Mouse (Mus musculus): ENCODE data around the gene Paf1.

The Paf1 gene

DNA sequence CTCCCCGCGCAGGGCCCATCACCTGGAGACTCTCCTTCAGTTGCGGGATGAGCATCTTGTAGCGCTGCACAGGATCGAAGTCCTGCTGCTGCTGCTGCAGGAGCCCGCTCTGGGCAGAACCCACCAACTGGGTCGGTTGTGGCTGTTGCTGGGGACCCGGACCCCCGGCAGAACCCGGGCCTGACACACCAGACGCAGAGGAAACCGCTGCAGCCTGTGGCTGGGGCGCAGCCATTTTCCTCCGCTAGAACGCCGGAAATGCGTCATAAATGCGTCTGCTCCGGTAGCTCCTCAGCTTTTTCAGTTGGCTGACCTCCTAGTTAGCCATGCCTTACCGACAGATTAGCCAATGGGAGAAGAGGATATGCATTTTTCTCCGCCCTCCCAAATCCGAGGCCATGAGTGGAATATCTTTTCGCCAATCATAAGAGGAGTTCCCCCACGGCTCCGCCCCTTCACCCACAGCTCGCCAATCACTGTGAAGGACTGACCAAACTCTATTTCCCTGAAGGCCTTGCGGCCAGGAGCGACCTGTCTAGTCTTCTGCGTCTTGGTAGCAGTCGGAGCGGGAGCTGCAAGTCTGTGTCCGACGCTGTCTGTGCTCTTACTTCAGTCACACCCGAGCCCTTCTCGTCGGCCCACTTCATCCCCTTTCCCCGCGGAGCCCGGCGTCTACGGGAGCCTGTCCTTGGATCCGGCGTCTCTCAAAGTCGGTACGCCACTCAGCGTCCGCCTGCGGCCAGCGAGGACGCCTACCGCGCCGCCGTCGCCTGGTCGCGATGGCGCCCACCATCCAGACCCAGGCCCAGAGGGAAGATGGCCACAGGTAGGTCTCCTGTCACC, at the start of gene Paf1, which contains the start of gene Med29:
Gene Paf1 (plus strand): TSS at position 523 of the 843 bp plus-strand sequence.
Gene Med29 (minus strand): TSS at position 280 of the 843 bp plus-strand sequence.
- peak; percentile 86 for DNase-seq (ENCODE audit: low spot score)

GRCm38 (mm10) chr7:28344637-28345036, 48.1 kb upstream of the Paf1 start:
- no peak for DNase-seq (ENCODE audit: low spot score)

DNA sequence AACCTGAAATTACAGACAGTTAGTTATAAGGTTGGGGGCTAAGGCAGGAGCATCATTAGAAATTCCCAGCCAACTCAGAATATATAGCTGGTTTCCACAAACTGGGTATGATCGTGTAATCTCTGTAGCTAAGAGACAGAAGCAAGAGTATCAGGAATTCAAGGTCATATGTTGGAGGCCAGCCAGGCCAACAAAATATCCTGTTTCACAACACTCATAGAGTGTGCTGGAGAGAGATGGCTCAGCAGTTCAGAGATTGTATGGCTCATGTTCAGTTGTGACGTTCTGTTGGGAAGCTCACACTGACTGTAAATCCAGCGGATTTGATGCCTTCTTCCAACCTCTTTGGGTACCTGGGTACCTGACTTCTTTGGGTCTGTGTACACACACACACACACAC, 45.0 kb upstream of the Paf1 start:
- DNase-seq (ENCODE audit: low spot score) = no peak

- DNase-seq (ENCODE audit: low spot score) = no peak
Observed at GRCm38 (mm10) chr7:28348601-28349000, 44.1 kb upstream of the Paf1 start.

DNA sequence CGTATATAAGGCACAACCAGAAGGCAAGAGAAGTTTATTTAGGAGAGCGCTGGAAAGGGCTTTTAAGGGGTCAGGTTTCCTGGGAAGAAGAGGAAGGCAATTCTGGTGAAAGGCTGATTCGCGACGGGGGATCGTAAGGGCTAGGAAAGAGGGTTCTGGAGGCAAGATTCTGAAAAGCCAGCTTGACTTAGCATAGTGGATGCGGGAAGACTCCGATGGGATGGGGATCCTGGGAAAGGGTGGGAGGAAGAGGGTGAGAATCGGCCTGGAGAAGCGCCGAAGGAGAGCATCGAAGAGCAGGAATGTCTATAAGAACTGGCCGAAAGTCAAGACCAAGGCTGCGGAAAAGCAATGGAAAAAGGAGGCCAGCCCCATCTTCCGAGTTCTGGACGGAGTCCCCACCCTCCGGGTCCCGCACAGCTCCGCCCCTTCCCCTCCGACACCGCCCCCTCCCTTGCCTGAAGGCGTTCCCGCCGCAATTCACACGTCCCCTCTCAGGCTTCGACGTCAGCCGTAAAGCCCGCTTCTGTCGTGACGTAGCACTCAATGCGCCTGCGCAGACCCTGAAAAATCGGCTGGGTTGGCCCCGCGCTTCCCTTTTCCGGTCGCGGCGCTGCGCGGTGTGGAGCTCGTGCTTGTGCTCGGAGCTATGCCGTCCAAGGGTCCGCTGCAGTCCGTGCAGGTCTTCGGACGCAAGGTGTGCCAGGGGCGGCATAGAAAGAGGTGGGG, 42.4 kb upstream of the Paf1 start, which contains the start of gene Rps16:
Gene Rps16 (plus strand): TSS at position 498 of the 729 bp plus-strand sequence.
- peak; percentile 98 for DNase-seq (ENCODE audit: low spot score)

DNA sequence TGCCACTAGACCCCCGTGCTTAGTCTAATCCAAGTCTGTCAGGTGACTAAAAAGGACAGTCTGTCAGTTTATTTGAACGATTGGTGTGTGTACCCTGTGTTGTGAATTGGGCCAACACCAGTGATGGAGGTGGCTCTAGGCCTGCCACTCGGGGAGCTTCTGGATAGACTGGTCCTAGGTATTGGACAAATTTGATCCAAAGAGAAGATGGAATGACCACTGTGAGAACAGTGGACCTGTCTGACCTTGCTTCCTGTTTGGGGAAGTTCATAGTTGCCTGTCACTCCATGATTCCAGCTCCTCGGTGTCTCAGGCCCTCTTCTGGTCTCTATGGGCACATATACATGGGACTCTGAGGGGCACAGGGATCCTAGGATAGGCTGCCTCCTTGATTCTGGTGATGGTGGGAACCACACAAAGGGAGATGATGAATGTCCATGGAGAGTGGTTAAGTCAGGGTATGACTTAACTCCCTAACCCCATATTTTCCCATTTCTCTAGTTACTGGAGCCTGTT, 41.0 kb upstream of the Paf1 start:
- no peak for DNase-seq (ENCODE audit: low spot score)

DNA sequence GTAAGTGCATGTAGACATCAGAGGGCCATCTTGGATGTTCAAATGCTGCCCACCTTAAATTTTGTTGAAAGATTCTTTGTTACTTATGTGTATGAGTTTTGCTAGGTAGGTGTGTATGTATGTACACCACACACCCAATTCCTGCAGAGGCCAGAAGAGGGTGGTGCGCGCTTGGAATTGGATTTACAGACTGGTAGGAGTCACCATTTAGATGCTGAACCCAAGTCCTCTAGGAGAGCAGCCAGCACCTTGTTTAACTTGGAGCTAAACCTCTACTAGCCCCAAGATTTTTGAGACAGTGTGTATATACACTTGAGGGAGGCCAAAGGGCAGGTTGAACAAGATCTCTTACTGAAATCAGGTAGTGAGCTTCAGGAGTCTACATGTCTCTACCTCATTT, 39.5 kb upstream of the Paf1 start:
- DNase-seq (ENCODE audit: low spot score) = no peak

DNA sequence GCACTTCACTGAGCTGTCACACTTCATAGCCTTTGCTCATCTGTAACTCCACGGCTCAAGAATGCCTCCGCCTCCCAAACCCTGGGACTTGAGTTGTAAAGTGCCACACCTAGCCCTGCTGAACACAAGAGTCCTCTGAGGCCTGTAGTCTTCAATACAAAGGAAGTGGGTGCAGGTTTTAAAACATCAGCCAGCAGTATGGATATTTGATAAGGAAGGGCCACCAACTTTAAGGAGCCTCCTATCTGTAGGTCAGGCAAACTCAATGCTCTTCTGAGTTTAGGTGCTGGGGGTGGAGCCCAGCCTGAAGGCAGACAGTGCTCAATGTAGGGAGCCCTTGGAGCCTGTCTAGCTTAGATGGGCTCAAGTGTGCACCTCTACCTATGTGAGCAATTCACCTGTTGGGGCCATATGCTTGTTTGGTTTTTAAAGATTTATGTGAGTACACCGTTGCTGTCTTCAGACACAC, 38.6 kb upstream of the Paf1 start:
- no peak for DNase-seq (ENCODE audit: low spot score)

DNA sequence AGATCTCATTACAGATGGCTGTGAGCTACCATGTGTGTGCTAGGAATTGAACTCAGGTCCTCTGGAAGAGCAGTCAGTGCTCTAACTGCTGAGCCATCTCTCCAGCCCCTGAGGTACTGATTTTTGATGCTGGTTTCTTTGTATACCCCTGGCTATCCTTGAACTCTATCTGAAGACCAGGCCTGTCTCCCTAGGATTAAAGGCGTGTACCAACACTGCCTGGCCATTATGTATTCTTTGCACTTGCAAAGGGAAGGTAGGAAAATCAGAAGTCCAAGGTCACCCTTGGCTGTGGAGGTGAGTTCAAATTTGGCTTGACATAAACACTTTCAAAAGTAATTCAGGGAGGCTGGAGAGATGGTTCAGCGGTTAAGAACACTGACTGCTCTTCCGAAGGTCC, 38.2 kb upstream of the Paf1 start:
- DNase-seq (ENCODE audit: low spot score) = no peak

- DNase-seq (ENCODE audit: low spot score) = no peak
Observed at GRCm38 (mm10) chr7:28355221-28355620, 37.5 kb upstream of the Paf1 start.

GRCm38 (mm10) chr7:28356981-28357380, 35.8 kb upstream of the Paf1 start:
- no peak for DNase-seq (ENCODE audit: low spot score)

- no peak for DNase-seq (ENCODE audit: low spot score)
Observed at GRCm38 (mm10) chr7:28357984-28358383, 34.8 kb upstream of the Paf1 start.

DNA sequence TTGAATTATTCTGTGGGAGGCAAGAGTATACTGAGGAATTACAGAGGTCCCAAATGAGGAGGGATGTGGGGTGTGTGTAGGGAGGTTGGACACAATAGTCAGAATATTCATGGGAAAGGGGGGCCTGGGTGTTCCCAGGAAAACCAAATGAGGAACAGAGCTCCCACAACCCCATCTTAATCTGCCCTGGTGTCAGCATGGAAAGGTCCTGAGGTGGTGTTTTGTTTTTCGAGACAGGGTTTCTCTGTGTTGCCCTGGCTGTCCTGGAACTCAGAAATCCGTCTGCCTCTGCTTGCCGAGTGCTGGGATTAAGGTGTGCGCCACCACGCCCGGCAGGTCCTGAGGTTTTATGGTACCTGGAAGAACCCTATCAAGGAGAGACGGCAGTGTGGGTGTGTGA, 34.3 kb upstream of the Paf1 start:
- no peak for DNase-seq (ENCODE audit: low spot score)

- DNase-seq (ENCODE audit: low spot score) = no peak
Observed at GRCm38 (mm10) chr7:28359854-28360253, 32.9 kb upstream of the Paf1 start.

DNA sequence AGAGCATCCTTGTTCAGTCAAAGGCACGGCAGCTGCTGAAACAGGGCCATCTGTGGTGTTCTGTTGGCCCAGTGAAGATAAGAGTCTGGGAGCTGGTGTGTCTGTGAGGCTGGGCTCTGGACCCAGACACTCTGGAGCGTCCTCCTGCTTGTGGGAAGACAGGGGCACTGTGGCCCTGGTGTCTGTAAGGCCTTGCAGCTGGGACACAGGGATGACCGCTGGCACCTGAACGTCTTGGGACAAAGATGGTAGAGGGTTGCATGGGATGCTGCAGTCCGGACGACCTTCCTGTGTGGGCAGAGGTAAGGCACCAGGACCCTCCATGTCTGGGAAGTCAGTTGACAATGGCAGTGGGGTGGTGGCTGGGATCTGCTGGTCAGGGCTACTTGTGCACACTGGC, 32.5 kb upstream of the Paf1 start:
- no peak for DNase-seq (ENCODE audit: low spot score)

DNA sequence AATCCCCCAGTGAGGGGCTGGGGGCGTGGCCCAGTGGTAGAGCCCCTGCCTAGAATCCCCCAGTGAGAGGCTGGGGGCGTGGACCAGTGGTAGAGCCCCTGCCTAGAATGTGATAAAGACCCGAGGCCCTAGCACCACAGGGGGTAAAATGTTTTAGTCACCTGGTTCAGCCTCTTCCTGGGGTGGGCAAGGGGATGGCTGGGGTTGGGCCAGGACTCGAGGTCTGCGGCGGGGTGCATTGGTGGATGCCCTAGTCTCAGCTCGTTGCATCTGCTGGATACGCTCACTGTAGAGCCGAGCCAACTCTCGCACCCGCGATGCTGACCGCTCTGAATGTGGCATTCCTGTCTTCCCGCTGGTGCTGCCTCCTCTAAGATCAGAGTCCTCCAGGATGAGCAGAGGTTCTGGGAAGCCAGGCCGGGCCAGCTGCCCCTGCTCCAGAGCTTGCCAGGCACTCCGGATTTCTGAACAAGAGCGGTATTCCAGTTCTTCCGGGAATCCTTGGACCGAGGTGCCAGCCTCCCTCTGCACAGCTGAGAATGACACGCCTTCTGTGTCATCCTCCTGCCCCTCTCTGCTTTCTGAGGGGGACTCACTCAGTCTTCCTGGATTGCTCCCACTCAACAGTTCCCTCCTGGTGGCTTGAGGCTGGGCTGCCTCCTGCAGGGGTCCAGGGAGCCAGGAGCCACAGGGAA, 31.0 kb upstream of the Paf1 start:
- DNase-seq (ENCODE audit: low spot score) = no peak

GRCm38 (mm10) chr7:28362441-28363060, 30.2 kb upstream of the Paf1 start:
- no peak for DNase-seq (ENCODE audit: low spot score)

DNA sequence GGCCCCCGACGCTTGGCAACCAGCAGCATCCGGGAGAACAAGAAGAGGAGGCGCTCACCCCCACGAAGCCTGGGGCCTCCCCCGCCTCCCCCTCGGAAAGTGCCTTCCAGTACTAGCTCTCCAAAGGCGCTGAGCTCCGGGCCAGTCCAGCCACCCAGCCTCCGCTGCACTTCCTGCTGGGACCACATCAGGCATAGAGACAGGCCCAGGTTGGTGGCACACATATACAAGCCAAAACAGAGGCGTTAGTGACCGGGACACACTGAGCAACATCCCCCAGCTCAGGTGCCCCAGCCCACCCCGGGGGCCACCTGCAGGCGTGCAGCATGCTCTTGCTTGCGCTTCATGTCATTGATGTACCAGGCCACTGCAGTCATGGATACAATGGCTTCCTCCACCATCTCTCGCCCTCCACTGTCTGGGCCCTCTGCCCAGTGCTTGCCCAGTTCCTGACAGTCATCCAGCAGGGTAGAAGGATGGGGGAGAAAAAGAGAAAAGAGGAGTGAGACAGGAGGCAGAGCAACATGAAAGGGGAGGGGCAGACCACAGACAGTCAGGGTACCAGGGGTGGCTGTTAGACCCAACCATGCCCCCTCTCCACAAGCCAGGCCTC, 25.0 kb upstream of the Paf1 start:
- no peak for DNase-seq (ENCODE audit: low spot score)

- DNase-seq (ENCODE audit: low spot score) = no peak
Observed at GRCm38 (mm10) chr7:28368276-28368920, 24.4 kb upstream of the Paf1 start.

DNA sequence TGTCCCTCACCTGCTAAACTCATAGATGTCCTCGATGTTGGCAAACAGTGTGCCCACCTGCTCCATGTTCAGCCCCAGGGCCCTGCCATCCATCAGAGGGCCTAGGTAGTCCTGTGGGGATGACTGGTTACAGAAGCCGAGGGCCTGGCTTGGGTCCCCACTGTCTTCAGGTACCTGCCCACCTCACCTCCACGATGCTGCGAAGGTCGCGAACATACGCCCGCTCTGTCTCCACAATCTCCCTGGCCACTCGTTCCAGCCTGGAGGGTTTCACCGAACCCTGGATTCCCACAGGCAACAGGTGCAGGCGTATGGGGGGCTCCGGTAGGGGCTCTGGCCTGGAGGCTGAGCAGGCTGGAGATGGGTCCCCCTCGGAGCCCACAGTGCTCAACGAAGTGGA, 22.7 kb upstream of the Paf1 start:
- no peak for DNase-seq (ENCODE audit: low spot score)

DNA sequence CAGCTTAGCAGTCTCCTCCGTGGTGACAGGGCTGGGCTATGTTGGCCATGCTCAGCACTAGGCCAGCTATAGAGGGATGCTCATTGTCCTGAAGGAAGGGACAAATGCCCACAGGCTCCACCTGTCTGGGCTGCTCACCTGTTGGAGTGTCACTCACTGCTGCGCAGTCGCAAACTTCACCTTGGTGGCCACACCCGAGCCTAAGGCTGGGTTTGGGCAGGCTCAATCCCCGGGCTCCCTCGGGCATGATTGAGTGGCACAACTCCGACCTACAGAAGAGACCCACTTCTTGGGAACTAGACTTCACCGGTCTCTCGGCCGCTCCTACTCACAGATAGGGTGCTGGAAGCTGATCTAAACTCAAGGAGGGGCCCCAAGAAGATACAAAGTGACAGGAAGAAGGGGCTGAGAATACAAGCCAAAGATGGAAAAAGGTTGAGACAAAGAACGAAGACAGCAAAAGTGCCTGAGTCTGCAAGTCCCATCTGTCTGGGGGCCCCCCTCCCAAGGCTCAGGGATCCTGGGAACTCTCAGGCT, 21.7 kb upstream of the Paf1 start:
- DNase-seq (ENCODE audit: low spot score) = no peak
